Mouse (Mus musculus) midbrain, embryonic 11.5 days (tissue): ENCODE data around the gene Dync1i2. TPM values are rescaled to one million over a fixed set of nuclear protein-coding genes. Genes with fewer than 3 reads are reported as not detected.

Experiments used
- polyA plus RNA-seq: library from polyadenylated mRNA; unstranded; fragments of >200 nt; fragmentation: Nextera tagmentation; extraction: Ambion mirVana; gene quantifications from 2 replicates; pipeline ENCODE4 v1.2.1, GENCODE M21; 2014

The Dync1i2 gene
- polyA plus RNA-seq, 1 experiment from 2014 or later = 189 TPM

Other genes with a start within 250 kb of the Dync1i2 start
- gene Dcaf17, start 156.4 kb upstream of the Dync1i2 start, polyA plus RNA-seq = 40.5 and 43.4 TPM in 2 replicates
- 22.3 and 22.8 TPM in 2 replicates for gene Mettl8, start 156.1 kb upstream of the Dync1i2 start, polyA plus RNA-seq
- 0.22 and 0.26 TPM in 2 replicates for gene Cybrd1, start 93.8 kb upstream of the Dync1i2 start, polyA plus RNA-seq
- gene Slc25a12, start 156.0 kb downstream of the Dync1i2 start, polyA plus RNA-seq = 39.3 and 43.2 TPM in 2 replicates
- 193 and 201 TPM in 2 replicates for gene Hat1, start 177.3 kb downstream of the Dync1i2 start, polyA plus RNA-seq
- gene Metap1d, start 241.6 kb downstream of the Dync1i2 start, polyA plus RNA-seq = 31.6 and 32.8 TPM in 2 replicates